Mouse (Mus musculus) right cerebral cortex, postnatal 14 days (tissue): Measurements from ENCODE around the gene Krt14.
"Not testable (repeated sequence)": the region's sequence is repeated elsewhere in the genome, so short reads cannot be mapped to it uniquely, and the experiment has no call there.

Source experiments
- DNase-seq: peaks from one replicate; pipeline ENCODE4 v3.0.0; 2022

The Krt14 gene

DNA sequence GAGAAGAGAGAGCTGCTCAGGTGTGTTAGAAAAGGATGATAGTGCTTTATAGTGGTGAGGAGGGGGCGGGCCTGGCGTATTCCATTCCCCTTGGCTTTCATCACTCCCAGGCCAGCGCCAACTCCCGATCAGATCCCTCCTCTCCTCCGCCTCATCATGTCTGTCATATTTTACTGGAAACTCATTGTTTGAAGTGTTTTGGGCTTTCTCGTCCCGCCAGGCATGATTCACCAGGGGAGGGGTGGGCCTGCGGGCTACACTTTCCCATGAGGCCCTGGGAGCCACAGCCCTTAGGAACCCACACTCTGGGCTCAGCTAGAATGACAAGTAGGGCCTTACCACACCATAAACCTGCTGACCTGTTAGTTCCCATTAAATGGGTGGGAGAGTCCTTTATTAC is at the start of gene Krt14:
Gene Krt14 (minus strand): TSS at position 51 of the 400 bp plus-strand sequence.
- no peak for DNase-seq

DNA sequence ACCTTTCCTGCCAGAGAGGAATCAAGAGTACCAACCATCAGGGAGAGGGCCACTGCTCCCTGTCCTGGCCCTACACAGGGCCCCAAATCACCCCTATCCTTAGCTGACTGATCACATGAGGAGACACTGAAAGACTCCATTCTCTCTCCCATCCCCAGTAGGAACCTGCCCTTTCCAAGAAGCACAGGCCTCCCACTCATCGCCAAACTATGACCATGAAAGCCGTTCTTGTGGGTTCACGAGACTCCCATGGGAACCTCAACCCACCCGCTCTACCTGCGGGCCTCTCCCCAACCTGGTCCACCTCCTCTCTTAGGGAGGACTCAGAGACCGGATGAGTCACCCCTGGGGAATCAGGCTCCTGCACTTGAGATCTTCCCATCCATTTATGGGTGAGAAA is 48.2 kb upstream of the Krt14 start:
- no peak for DNase-seq

DNA sequence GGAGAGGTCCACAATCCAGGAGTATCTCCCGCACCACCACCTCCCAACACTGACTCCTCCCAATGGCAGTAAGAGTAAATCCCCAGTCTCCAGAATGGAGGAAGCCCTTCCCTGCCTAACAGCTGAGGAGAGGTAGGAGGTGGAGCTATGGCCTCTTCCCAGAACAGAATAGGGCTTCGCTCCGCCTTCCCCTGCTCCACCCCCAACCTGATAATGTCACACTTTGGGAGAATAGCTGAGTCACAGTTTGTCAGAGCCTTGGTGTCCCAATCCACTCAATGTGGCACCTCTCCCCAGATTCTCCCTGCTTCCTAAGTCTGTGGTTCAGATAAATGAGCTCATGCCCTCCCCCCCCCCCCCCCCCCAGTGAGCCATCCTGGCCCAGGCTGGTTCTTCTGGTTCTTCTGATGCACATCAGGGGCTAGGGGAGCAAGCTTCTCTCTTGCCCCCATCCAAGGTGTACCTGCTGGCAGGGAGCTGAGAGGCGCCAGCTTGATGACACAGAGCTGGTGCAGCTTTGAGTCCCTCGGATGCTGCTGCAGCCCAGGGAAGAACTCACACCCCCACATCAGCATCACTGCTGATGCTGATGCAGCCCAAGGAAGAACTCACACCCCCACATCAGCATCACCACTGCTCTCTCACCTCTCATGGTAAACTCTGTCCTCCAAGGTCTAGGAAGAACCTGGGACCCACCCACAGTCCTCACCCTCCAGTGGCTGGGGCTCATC is 47.2 kb upstream of the Krt14 start:
- no peak for DNase-seq

DNA sequence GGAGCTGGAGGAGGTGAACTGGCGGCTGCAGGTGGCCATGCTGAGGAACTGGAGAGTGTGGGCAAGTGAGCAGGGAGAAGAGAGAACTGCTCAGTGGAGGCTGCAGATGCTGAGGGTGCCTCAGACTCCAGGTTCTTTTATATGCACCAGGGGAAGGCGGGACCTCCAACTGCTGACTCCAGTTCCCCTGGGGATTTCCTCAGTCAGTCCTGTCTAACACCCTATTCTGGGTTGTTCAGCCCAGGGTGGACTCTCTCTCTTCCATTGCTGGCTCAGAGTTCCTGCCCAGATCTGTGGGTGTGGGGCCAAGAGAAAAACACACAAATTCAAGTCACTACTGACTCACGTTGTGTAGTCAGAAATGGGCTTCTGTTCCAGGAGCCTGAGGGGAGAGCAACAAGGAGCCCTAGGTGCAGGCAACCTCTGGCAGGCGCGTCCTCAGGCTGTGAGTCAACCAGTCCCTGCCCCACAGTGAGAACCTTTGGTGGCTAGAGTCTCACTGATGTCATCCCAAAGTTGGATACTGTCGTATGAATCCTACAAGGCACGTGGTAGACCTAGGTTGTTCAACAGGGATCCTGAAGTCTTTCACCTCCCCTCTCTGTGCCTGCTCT is 41.6 kb upstream of the Krt14 start, which contains the start of gene Krt16:
Gene Krt16 (minus strand): TSS at position 51 of the 614 bp plus-strand sequence.
- no peak for DNase-seq

DNA sequence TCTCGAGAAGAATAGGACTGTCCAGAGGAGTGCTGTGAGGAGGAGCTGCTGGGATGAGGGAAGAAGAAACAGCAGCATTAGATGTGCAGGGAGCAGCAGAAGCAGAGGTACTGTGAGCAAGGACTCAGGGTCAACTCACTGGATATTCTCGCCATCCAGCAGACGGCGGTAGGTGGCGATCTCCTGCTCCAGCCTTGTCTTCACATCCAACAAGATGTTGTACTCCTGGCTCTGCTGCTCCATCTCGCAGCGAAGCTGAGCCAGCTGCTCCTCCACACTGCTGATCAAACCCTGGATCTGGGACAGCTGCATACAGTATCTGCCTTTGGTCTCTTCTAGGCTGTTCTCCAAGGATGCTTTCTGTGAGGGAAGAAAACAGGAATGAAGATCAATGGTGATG is 39.1 kb upstream of the Krt14 start:
- not testable (repeated sequence) for DNase-seq

DNA sequence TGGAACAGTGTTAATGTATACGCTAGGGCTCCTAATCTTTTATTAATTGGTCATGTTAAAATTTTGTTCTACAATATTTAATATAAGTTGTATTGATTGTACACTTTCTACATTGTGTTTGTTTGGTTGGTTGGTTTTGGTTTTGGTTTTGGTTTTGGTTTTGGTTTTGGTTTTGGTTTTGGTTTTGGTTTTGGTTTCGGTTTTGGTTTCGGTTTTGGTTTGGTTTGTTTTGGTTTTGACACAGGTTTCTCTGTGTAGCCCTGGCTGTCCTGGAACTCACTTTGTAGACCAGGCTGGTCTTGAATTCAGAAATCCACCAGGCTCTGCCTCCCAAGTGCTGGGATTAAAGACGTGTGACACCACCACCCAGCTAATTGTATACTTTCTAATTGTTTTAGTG is 32.9 kb upstream of the Krt14 start:
- not testable (repeated sequence) for DNase-seq

DNA sequence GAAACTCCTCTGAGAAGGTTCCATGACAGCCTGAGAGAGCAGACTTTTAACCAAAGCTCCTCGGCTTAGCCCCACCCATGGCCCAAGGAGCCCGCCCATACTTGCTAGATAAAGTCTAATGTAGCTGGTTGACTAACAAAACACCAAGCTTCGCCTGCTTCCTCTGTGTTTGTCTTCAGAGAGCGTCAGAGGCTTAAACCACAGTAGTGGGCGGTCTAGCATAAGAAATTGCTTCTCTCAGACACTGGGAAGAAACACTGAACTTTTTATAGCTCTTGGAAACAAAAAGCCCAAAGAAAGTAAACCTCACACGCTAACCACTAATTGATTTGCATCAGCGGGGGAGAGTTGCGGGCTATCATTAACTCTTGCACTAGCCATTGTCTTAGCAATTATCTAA is 14.4 kb upstream of the Krt14 start:
- DNase-seq = no peak

DNA sequence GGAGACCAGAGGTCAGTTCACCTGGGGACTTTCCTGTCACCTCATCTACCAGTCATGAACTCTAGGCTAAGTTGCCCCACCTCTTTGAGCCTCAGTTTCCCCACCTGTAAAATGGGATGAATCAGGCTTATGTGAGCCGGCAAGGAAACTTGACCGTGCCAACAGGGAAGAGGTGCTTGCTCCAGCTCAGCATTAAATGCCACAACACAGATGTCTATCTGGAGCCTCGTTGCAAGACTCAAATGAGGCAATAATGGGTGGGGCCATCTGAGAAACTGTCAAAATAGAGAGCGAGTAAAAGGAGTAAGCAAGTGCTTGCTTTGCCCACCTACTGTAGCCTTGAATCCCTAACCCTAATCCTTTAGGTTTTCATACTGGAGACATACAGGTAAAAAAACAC is 12.0 kb upstream of the Krt14 start:
- no peak for DNase-seq

DNA sequence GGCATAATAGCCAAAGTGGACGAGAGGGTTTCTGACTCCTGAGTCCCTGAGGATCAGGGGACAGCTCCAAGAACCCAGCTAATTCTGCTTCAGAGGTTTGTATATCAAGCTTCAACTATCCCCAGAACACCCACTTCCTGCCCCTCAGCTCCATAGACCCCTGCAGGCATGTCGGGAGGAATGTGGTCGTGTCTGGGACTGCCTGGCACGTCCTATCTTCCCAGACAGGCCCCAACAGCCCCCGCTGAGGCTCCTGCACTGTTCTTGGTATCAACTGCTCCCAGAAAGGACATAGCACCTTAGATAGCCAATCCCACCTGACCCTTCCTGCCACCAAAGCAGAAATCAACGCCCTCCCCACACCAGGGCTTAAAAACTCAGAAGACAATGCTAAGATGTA is 1.2 kb upstream of the Krt14 start:
- no peak for DNase-seq

DNA sequence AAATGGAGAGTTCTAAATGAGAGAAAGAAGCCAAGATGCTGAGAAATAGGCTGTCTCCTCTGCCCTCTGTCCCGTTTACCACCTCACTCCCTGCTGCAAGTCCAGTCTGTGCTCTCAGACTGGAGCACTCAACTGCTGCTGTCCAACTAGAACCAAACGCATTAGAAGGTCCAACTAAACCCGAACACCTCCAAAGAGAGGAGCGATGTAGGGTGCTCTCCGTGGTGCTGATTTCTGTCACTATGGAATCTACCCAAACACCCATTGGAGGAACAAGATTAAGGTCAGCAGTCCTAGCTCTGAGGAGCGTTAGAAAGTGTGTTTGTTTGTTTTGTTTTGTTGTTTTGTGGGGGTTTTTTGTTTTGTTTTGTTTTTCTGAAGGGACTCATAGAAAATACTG is 3.9 kb downstream of the Krt14 start:
- DNase-seq = no peak

DNA sequence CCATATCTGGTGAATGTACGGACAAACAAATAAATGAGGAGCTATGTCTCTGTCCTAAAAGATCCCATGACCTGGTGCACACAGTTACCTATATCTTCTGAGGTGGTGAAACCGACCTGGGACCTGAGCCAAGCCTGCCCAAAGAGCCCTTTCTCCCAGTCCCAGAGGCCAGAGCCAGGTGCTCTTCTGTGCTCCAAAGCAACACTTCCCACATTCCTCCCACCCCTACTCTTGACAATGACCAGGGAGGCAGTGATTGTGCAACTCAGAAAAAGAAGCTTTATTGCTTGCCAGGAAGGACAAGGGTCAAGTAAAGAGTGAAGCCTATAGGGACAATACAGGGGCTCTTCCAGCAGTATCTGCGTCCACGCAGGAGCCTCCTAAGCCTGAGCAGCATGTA is 4.4 kb downstream of the Krt14 start:
- DNase-seq = no peak

DNA sequence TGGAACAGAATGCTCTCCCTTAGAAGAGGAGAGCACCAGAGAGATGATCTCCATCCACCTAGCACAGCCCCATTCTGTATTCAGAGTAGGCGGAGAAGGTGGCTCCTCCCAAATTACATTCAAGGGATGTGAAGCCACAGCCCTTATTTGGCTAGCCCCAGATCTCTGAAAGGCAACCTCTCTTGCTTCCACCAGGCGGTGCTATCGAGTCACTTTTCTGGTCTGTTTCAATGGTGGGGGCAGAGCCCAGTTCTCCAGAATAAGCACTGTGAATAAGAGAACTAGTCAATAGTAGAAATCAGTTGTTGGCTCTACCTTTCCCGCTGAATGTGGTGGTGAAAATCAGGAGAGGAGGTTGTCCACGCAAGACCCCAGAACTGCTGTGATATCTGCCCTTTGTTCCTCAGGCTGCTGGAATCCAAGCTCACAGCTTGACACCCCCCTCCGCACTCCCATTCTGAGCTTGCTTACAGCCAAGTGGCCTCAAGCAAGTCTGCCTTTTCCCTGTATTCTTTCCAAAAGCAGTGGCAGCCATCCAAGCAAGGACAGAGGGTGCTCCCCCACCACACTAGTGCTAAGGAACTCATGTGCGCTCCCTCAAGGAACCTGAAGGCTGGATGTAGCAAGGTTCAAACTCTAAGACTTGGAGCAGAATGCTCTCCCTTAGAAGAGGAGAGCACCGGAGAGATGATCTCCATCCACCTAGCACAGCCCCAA is 7.1 kb downstream of the Krt14 start:
- peak; percentile 51 for DNase-seq

DNA sequence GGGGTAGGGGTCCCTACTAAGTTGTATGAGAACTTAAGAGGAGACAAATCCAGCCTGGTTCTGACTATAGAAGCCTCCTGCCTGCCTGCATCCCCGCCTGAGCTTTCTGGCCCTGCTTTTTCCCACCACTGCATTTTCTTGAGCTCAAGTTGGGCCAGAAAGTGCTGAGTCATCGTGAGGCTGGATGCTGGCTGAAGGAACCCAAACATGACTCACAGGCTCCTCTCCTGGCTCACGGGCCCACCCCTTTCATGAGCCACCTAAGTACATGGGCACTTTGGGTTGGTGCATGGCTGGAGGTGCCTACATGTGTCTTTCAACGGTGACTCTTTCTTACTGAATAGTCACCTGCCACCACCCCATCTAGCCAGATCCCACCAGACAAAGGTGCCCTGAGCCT is 8.7 kb downstream of the Krt14 start:
- peak; percentile 34 for DNase-seq

DNA sequence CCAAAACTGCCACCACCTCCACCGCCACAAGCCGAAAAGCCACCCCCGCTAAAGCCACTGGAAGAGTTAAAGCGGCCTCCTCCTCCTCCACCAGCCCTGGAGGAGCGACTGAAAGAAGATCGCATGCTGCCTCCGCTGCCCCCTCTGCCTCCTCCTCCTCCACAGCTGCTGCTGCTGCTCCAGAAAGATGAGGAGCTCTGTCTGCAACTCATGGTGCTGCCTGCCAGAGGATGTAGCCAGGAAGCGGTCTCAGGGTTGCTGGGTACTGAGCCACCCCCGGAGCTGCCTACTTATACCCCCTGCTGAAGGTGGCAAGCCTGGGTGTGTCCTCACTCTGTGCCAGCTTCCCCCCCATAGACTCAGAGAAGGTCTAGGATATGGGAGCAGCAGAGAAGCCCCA is 14.4 kb downstream of the Krt14 start, which contains the start of gene Krt9:
Gene Krt9 (minus strand): TSS at position 255 of the 400 bp plus-strand sequence.
- peak; percentile 23 for DNase-seq

DNA sequence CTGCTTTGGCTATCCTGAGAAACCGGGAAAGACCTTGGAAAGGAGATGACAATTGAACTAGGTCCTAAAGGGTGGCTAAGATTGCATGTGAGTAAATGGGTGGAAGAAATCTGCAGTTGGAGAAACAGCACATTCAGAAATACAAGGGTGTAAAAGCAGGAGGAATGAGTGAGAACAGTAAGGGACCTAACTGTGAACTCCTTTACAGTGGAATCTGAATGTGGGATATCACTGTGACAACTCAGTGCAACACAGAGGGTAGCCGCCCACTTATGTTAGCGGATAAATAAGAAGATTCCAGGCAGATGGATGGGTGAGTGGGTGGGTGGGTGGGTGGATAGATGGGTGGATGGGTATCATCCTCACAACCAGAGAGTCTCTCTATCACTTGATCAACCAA is 15.5 kb downstream of the Krt14 start:
- no peak for DNase-seq

DNA sequence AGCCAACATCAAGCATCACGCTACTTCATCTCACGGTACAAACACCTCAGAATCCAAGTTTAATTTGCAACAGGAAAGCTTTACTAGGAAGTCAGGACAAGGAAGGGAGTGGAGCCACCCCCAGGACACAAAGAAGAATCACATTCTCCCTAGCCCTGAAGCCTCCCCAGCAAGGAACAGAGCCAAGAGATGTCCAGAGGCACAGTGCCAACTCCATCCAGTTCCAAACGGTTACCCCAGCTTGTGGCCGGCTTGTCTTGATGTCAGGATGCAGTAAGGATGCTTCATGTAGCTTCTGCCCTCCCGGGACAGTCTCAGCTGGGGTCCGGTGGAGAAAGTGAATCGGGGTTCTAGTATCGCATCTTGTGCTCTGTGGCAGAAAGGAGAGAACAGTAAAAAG is 20.6 kb downstream of the Krt14 start:
- DNase-seq = no peak

DNA sequence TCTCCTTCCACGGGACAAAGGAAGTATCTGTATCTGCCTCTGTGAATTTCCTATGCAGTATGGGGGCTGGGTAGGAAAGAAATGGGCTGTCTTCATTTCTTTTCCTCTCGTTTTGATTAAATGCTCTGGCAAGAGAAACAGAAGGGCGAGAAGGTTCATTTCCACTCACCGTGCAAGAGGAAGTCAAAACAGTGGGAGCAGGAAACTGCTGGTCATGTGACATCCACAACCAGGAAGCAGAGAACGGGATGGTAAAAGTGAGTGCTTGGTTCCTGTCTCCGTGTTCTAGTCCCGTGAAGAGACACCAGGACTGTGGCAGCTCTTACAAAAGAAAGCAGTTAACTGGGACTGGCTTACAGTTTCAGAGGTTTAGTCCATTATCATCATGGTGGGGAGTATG is 25.6 kb downstream of the Krt14 start:
- DNase-seq = no peak

DNA sequence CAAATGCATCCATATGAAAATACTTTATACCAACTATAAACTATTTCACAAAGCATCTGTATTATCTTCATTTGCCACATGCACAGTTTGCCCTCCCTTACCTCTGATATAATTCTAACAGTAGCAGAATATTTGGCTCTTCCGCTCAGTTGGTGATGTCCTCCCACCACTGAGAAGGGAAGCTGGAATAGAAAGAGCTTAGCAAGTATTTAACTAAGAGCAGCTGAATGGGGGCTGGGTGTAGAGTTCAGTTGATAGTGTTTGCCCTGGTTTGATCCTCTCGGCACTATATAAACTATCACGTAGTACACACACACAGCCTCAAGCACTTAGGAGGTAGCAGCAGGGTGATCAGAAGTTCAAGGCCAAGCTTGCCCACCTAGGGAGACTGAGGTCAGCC is 28.1 kb downstream of the Krt14 start:
- no peak for DNase-seq

DNA sequence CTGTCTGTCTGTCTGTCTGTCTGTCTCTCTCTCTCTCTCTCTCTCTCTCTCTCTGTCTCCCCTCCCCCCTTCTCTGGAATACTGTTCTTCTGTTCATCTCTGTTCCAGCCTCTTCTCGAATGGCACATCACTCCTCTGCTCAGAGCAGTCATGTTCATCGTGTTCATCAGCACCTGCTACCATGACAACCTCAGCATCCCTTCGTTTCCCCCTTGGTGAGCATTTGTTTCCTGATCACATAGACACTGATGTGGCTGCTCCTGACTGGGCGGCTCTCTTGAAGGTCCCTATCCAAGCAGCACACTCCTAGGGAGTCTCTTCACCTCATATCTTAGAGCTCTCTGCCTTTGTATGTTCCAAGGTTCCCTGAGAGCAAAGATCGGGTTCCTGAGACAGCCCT is 29.0 kb downstream of the Krt14 start:
- no peak for DNase-seq

DNA sequence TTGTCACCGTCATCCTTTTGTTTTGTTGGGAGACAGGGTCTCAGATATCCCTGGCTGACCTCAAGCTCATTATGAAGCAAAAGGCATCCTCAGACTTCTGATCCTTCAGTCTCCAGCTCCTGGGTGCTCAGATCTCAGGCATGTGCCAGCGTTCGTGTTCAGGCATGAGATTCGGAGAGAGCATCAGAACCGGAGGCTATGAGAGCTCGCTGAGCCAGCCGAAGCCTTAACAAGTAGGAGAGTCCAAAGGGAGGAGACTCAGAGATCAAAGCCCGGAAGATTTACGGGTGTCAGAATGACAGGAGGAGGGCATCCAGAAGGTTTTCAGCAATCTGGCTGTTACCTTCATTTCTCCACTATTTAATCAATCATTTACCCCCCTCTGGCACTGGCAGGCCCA is 30.6 kb downstream of the Krt14 start:
- DNase-seq = no peak

DNA sequence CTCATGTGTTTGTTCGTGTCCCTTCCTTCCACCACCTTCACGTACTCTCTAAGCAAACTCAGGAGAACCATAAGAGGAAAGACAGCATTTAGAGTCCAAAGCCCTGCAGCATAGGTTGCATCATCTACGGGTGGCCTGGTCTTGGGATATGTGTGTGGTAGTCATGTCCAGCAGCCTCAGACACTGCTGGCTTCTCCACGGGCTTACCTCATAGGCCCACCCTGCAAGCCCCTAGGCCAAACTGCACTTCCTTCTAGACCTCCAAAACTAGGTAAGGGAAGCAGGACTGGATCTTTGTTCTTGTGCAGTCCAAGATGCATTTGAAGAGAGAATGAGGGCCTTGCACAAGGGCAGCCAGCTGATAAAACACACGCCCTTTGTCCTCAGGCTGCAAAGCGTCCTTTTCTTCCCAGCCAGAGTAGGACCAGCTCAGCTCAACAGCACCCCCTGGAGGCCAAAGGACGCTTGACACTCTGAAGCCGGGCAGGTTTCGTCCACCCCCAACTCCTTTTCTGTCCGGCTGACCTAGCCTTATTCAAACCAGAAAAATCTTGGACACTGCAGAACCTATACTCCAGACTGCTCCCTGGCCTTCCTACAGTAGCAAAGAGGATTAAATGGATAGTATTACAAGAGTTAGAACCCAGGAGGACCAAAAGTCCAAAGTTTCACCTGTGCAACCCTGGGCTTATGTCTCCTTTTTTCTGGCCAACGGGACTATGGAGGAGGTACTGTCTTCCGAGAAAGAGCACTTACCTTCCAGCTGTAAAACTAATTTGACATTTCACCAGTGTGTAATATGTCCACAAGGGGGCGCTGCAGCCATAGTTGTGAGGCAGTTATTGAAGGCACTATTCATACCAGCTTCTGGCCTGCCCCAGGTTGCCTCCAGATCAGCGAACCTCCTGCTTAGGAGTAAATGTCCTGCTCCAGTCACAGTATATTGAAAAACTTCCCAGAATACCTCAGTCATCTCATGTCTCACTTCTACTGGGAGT is 38.3 kb downstream of the Krt14 start:
- DNase-seq = peak; percentile 86

DNA sequence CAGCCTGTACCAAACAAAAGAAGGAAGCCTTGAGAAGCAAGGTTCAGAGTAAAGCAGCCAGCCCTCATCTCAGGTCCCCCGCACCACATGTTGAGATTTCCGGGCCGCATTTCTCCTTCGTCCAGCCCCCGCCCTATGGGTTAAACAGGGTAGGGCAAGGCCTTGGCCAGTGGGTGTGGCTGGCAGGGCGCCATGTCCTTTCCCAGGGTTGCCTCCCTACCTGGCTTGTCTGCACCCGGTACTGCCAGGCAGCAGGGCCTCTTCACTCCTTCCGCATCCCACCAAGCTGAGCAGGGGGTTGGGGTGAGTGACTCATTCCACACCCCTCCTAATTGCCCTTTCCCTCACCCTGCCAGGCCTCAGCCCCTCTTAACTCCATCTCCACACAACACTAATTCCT is 39.3 kb downstream of the Krt14 start:
- peak; percentile 22 for DNase-seq

DNA sequence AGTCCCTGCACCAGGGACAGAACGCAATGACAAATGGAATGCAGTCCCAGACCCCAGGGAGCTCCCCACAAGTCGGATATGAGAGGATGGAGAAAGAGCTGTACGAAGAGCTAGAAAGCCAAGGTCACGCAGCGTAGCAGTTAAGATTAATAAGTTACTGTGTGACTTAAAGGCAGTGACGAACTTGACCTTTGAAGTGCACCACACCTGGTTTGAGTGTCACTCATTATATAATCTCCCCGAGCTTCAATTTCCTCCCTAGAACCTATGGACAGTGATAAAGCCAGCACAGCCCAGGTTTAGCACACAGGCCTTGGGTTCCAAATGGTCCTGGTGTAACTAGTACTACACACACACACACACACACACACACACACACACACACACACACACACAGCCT is 43.0 kb downstream of the Krt14 start:
- DNase-seq = no peak
